In genomic region chr7:112293456-112294104, GRCm38 (mm10) we compare ENCODE assay signal across 16 mouse cellular contexts.
DNase-seq lines count a peak whose midpoint lies in the region; ATAC-seq and TF ChIP-seq lines count a peak whose summit lies in the region.
"Had no signal": no experiment of that assay in that cellular context is flagged by ENCODE, and none has a peak within 500 bp of the region (broad histone marks: within the 10 kb centered on the region; RNA-seq: fewer than 3 reads in every experiment).

No protein-coding gene starts in this region.

- H3K4me2 ChIP-seq in heart, postnatal 0 days (ENCODE audit: low read depth, low read length): no peak overlapping the region
- no peak overlapping the region for H3K4me2 ChIP-seq in stomach, embryonic 14.5 days (replicated peaks; ENCODE audit: low read depth, low read length)
- no peak overlapping the region for H3K4me2 ChIP-seq in forebrain, embryonic 14.5 days (ENCODE audit: low read length)
- H3K4me2 ChIP-seq: embryonic facial prominence, embryonic 15.5 days had no signal

- DNase-seq in gastrocnemius, adult 2 months: no peak
- no peak for DNase-seq in gastrocnemius, adult 8-10 months (ENCODE audit: low spot score in 2 of 2)
- no peak for DNase-seq in heart, postnatal 0 days (ENCODE audit: low spot score)
- DNase-seq in heart, postnatal 36 days: no peak
- DNase-seq in lung, adult 2 months: peak; percentile 22
- DNase-seq in lung, postnatal 36 days: no peak
- no peak for DNase-seq in forebrain, embryonic 14.5 days (ENCODE audit: low spot score)
- DNase-seq: adrenal gland, postnatal 10 days; cerebellum, adult 9-10 months; gastrocnemius, postnatal 14 days; layer of hippocampus, postnatal 36 days; lung, adult 18-20 months had no signal

- no peak for TF ChIP-seq CTCF in gastrocnemius, adult 2 months (IDR thresholded peaks at IDR 0.05)
- TF ChIP-seq CTCF in heart, postnatal 0 days (IDR thresholded peaks at IDR 0.05; ENCODE audit: low read depth): no peak
- TF ChIP-seq CTCF in lung, adult 2 months (IDR thresholded peaks at IDR 0.05; ENCODE audit: insufficient read depth, low read length): no peak

- peaks cover 3% of the 10 kb centered on the region; the same call in 1 of the 2 replicates for H3K36me3 ChIP-seq in heart, postnatal 0 days (replicated peaks; ENCODE audit: control insufficient read depth, insufficient read depth, low read length)
- H3K36me3 ChIP-seq in stomach, embryonic 14.5 days (ENCODE audit: control insufficient read depth, insufficient read depth, low read length): no peaks in the 10 kb centered on the region
- no peaks in the 10 kb centered on the region for H3K36me3 ChIP-seq in forebrain, embryonic 14.5 days (ENCODE audit: control insufficient read depth, insufficient read depth, low read length)
- H3K36me3 ChIP-seq: embryonic facial prominence, embryonic 15.5 days; forebrain, embryonic 10.5 days had no signal

- H3K9ac ChIP-seq in heart, postnatal 0 days (replicated peaks; ENCODE audit: low read depth, low read length): peak overlapping the region; percentile 24; the same call in 1 of the 2 replicates
- no peak overlapping the region for H3K9ac ChIP-seq in stomach, embryonic 14.5 days (replicated peaks; ENCODE audit: low read depth, low read length)
- H3K9ac ChIP-seq in forebrain, embryonic 14.5 days (ENCODE audit: low read length): no peak overlapping the region
- H3K9ac ChIP-seq: embryonic facial prominence, embryonic 15.5 days had no signal

- intact Hi-C loops in gastrocnemius, adult 2 months (cut with DNase I): loop anchor here (5.0 kb wide), 1 partner anchor 34 kb away; no protein-coding TSS in a partner anchor
- intact Hi-C loops in heart, postnatal 36 days (cut with DNase I): loop anchor here (2.0 kb wide), 1 partner anchor 13 kb away; no protein-coding TSS in a partner anchor

- no peak for TF ChIP-seq POLR2A in lung, adult 2 months (IDR thresholded peaks at IDR 0.05; ENCODE audit: borderline replicate concordance, extremely low read depth, low read depth, low read length)

- H3K4me3 ChIP-seq in gastrocnemius, adult 2 months: no peak overlapping the region
- no peak overlapping the region for H3K4me3 ChIP-seq in heart, postnatal 0 days (ENCODE audit: low read depth, low read length)
- no peak overlapping the region for H3K4me3 ChIP-seq in lung, adult 2 months (replicated peaks; ENCODE audit: extremely low read depth, low read depth, low read length)
- no peak overlapping the region for H3K4me3 ChIP-seq in stomach, embryonic 14.5 days (ENCODE audit: low read depth, low read length)
- H3K4me3 ChIP-seq in forebrain, embryonic 14.5 days (ENCODE audit: low read depth, low read length): no peak overlapping the region
- H3K4me3 ChIP-seq: embryonic facial prominence, embryonic 15.5 days; forebrain, embryonic 10.5 days had no signal

- no peak for TF ChIP-seq EP300 in heart, postnatal 0 days (IDR thresholded peaks at IDR 0.05; ENCODE audit: low read depth)

- no peak for ATAC-seq in heart, postnatal 0 days (ENCODE audit: insufficient read depth, low read depth)
- ATAC-seq in stomach, embryonic 14.5 days (ENCODE audit: insufficient number of reproducible peaks, insufficient read depth, low FRiP score, low read depth): peak; percentile 66
- ATAC-seq in forebrain, embryonic 14.5 days: no peak
- ATAC-seq: midbrain, embryonic 16.5 days had no signal

- H3K9me3 ChIP-seq in heart, postnatal 0 days (replicated peaks; ENCODE audit: control insufficient read depth, low read length): no peaks in the 10 kb centered on the region
- H3K9me3 ChIP-seq in stomach, embryonic 14.5 days (ENCODE audit: control insufficient read depth, low read depth, low read length): no peaks in the 10 kb centered on the region
- no peaks in the 10 kb centered on the region for H3K9me3 ChIP-seq in forebrain, embryonic 14.5 days (replicated peaks; ENCODE audit: control insufficient read depth, low read length)
- H3K9me3 ChIP-seq: embryonic facial prominence, embryonic 15.5 days; forebrain, embryonic 10.5 days had no signal

- 65% methylated on average over 7 of the region's 7 CpGs for WGBS in heart, postnatal 0 days
- 47% methylated on average over 7 of the region's 7 CpGs for WGBS in lung, adult 2 months
- WGBS in stomach, embryonic 14.5 days: 35% methylated on average over 7 of the region's 7 CpGs
- WGBS in forebrain, embryonic 14.5 days: 65% methylated on average over 7 of the region's 7 CpGs

- peaks cover 87% of the 10 kb centered on the region for H3K4me1 ChIP-seq in heart, postnatal 0 days (ENCODE audit: control insufficient read depth, insufficient read depth)
- peaks cover 53% of the 10 kb centered on the region for H3K4me1 ChIP-seq in lung, adult 2 months (ENCODE audit: control insufficient read depth, insufficient read depth, low read length)
- peaks cover 5% of the 10 kb centered on the region for H3K4me1 ChIP-seq in stomach, embryonic 14.5 days (ENCODE audit: control insufficient read depth, insufficient read depth, low read length)
- H3K4me1 ChIP-seq in forebrain, embryonic 14.5 days (ENCODE audit: control insufficient read depth, insufficient read depth, low read length): no peaks in the 10 kb centered on the region

- no peaks in the 10 kb centered on the region for H3K27me3 ChIP-seq in heart, postnatal 0 days (ENCODE audit: control insufficient read depth, insufficient read depth, low read length)
- H3K27me3 ChIP-seq in stomach, embryonic 14.5 days (ENCODE audit: control insufficient read depth, insufficient read depth, low read length): no peaks in the 10 kb centered on the region
- H3K27me3 ChIP-seq in forebrain, embryonic 14.5 days (replicated peaks; ENCODE audit: control insufficient read depth, insufficient read depth, low read length): no peaks in the 10 kb centered on the region
- H3K27me3 ChIP-seq: embryonic facial prominence, embryonic 15.5 days had no signal

- H3K27ac ChIP-seq in gastrocnemius, adult 2 months: peak overlapping the region; percentile 24; the same call in 1 of the 2 replicates
- peak overlapping the region; percentile 76 for H3K27ac ChIP-seq in heart, postnatal 0 days (ENCODE audit: low read depth)
- no peak overlapping the region for H3K27ac ChIP-seq in stomach, embryonic 14.5 days (ENCODE audit: low read length)
- no peak overlapping the region for H3K27ac ChIP-seq in forebrain, embryonic 14.5 days (ENCODE audit: low read depth, low read length)
- H3K27ac ChIP-seq: embryonic facial prominence, embryonic 15.5 days; forebrain, embryonic 10.5 days had no signal

Comparison
In these comparisons a context has a peak if more than half of its experiments do, and no peak if none do; other contexts are left out.
1. H3K27ac ChIP-seq: peak in gastrocnemius, adult 2 months (single experiment) and heart, postnatal 0 days (single experiment); none in stomach, embryonic 14.5 days (single experiment) and forebrain, embryonic 14.5 days (single experiment).